Mouse (Mus musculus) left cerebral cortex, adult 8-10 months (tissue): Measurements from ENCODE around the gene Cyb561a3. TPM values are rescaled to one million over a fixed set of nuclear protein-coding genes. Genes with fewer than 3 reads are reported as not detected.

Source experiments
- total RNA-seq, 4 experiments: library from RNA; stranded (reverse); gene quantifications; 2 replicates each; pipeline ENCODE4 v1.2.4; 2022

Gene Cyb561a3
- total RNA-seq, 4 experiments from 2014 or later = 12.4 to 13.2 (median 12.8) TPM

Other genes with a start within 250 kb of the Cyb561a3 start
- gene Syt7, start 188.1 kb upstream of the Cyb561a3 start, total RNA-seq = 100 to 1,000 TPM; 268 to 306 (median 296) TPM
- 10 to 100 TPM; 49.9 to 67.8 (median 54.8) TPM for gene Lrrc10b, start 119.7 kb upstream of the Cyb561a3 start, total RNA-seq
- gene Ppp1r32, start 94.2 kb upstream of the Cyb561a3 start, total RNA-seq = 1 to 10 TPM; 1.0 to 3.1 (median 1.7) TPM
- 10 to 100 TPM; 74.4 to 82.2 (median 78.3) TPM for gene Cpsf7, start 51.9 kb upstream of the Cyb561a3 start, total RNA-seq
- 10 to 100 TPM; 47.1 to 55.9 (median 51.2) TPM for gene Sdhaf2, start 51.0 kb upstream of the Cyb561a3 start, total RNA-seq
- 10 to 100 TPM; 10.9 to 13.8 (median 12.9) TPM for gene Tmem216, start 20.9 kb upstream of the Cyb561a3 start, total RNA-seq
- gene Tmem138, start 190 bp downstream of the Cyb561a3 start, total RNA-seq = 10 to 100 TPM; 13.8 to 15.5 (median 14.5) TPM
- 100 to 1,000 TPM; 181 to 219 (median 206) TPM for gene Ddb1, start 28.2 kb downstream of the Cyb561a3 start, total RNA-seq
- gene Tkfc, start 28.5 kb downstream of the Cyb561a3 start, total RNA-seq = 10 to 100 TPM; 17.4 to 19.9 (median 19.3) TPM
- under 1 TPM; 0.39 to 0.77 (median 0.47) TPM for gene Vwce, start 57.0 kb downstream of the Cyb561a3 start, total RNA-seq
- gene Pga5, start 100.9 kb downstream of the Cyb561a3 start, total RNA-seq = not detected
- 10 to 100 TPM; 17.8 to 23.9 (median 20.9) TPM for gene Vps37c, start 111.6 kb downstream of the Cyb561a3 start, total RNA-seq
- under 1 TPM; 0.13 to 0.51 (median 0.43) TPM for gene Cd5, start 161.8 kb downstream of the Cyb561a3 start, total RNA-seq